Mouse (Mus musculus) right cerebral cortex, postnatal 10 days (tissue): ENCODE measurements at regions not wholly inside any gene's neighbourhood (a gene's known extent, or its start where the extent isn't known, plus 50 kb on each side); places are given as distances from the start of the nearest gene placed in this dataset.
A peak's percentile ranks its signal among the peaks of the same experiment; 100 is the strongest.

Experiments used
- DNase-seq, 2 experiments: peaks; one replicate each; pipeline ENCODE4 v3.0.0; 2021; ENCODE audit warnings: low spot score in 2 of 2

DNA sequence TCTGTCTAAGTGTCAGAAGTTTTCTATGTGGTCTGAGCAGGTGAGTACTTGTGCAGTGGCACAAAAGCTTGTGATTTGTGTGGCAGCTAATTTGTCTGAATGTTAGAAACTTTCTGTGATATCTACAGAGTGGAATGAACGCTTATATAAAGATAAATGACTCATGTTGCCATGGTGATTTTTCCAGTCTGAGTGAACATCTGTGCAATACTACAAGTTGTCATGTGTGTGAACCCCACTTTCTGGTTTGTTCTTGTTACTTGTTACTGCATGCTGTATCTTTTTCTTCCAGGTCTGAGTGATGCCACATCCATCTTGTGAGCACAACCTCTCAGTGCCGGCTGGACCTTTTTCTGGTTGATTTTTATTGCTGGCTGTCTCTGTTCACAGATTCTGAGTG, 96.8 kb downstream of the Btbd35f7 start:
- DNase-seq = peak in 1 of 2 experiments; percentile 16

- no peak for DNase-seq
These were observed 129.6 kb downstream of the Btbd35f7 start for GRCm38 (mm10) chrX:5798433-5798832.

GRCm38 (mm10) chrX:5798902-5799301, 130.0 kb downstream of the Btbd35f7 start:
- DNase-seq = no peak

DNA sequence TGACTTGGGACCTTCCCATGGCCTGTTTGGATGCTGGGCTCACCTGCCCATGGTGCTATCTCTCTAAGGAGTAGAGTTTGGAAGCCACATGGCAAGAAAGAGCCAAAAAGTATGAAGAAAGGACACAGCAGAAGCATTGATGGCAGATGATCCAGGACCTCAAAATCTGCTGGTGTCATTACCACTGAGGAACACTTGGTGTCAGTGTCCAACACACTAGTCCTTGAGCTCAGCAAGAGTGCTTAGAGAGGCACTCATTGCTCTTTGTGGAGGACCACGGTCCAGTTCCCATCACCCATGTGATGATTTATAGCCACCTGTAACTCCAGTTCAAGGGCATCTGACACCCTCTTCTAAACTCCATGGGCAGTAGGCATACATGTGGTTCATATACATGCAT, 134.3 kb downstream of the Btbd35f7 start:
- peak in 1 of 2 experiments; percentile 12 for DNase-seq
